Mouse (Mus musculus): ENCODE data around the gene Irx3. TPM values are rescaled to one million over a fixed set of nuclear protein-coding genes. Genes with fewer than 3 reads are reported as not detected.

Irx3 gene
- polyA plus RNA-seq, 1 experiment from 2014 or later, result 0.29 TPM

DNA sequence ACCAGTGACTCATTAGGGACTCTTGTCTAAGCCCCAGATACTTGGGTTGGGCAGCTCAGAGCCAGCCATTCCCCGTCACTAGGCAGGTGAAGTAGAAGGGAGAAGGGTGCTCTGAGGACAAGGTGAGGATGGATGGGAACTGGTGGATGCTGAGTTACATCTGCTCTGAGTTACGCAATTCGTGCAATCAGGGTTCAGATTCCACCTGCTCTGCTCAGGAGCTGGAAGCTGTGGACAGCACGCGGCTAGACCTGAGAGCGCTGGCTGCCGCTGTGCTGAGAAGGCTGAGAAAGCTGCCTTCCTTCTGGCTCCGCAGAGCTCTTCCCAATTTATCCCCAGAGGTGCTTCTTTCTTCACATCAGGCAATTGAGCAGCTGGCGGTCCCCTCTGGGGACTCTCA is 34.8 kb upstream of the Irx3 start:
- Histone ChIP-seq H3K9me3 (ENCODE audit: control insufficient read depth) (no peaks in the 10 kb centered on the region), H3K9ac (ENCODE audit: low read depth, low read length) (no peak overlapping the region), H3K27ac (ENCODE audit: low read depth, low read length) (no peak overlapping the region), H3K4me3 (ENCODE audit: low read depth, low read length) (no peak overlapping the region), H3K27me3 (replicated peaks; ENCODE audit: control insufficient read depth, insufficient read depth, low read length) (no peaks in the 10 kb centered on the region; the same call in 1 of the 2 replicates), H3K36me3 (ENCODE audit: control insufficient read depth, insufficient read depth) (no peaks in the 10 kb centered on the region), H3K4me2 (replicated peaks; ENCODE audit: low read depth) (peak overlapping the region; percentile 32; the same call in 1 of the 2 replicates), H3K4me1 (replicated peaks; ENCODE audit: control insufficient read depth, insufficient read depth, low read length) (no peaks in the 10 kb centered on the region)
- 27% methylated on average over 9 of the region's 9 CpGs for WGBS
- ATAC-seq, result peak; percentile 88
- TF ChIP-seq CTCF (IDR thresholded peaks at IDR 0.05; ENCODE audit: low read depth), result no peak

DNA sequence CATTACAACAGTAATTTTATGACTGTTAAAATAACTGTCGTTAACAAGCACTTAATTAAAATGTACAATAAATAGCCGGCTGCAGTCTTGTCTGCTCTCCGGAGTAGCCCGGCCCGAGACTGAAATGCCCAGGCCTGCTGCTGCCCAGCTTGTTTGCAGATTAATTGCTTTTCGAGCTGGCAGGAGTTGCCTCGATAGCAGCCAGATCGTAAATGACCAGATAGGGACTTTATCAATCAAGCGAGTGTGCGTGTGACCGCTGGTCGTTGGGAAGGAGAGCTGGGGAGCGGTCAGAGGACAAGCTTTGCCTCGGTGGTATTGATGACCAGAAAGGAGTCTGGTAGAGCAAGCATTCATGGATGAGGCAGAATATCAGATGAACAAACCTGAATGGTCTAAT is 25.8 kb upstream of the Irx3 start:
- H3K9ac ChIP-seq (ENCODE audit: low read depth, low read length), result no peak overlapping the region
- no peaks in the 10 kb centered on the region for H3K9me3 ChIP-seq (ENCODE audit: control insufficient read depth)
- WGBS, result 40% methylated on average over 14 of the region's 14 CpGs
- H3K27ac ChIP-seq (ENCODE audit: low read depth, low read length), result no peak overlapping the region
- no peak for TF ChIP-seq CTCF (IDR thresholded peaks at IDR 0.05; ENCODE audit: low read depth)
- H3K4me1 ChIP-seq (replicated peaks; ENCODE audit: control insufficient read depth, insufficient read depth, low read length), result no peaks in the 10 kb centered on the region
- no peak overlapping the region for H3K4me3 ChIP-seq (ENCODE audit: low read depth, low read length)
- H3K36me3 ChIP-seq (ENCODE audit: control insufficient read depth, insufficient read depth), result no peaks in the 10 kb centered on the region
- no peak overlapping the region for H3K4me2 ChIP-seq (replicated peaks; ENCODE audit: low read depth)
- no peak for ATAC-seq
- H3K27me3 ChIP-seq (replicated peaks; ENCODE audit: control insufficient read depth, insufficient read depth, low read length), result 0 out of 2 replicates have a peak, but pooled peaks cover 6% of the 10 kb centered on the region

- Histone ChIP-seq H3K4me3 (ENCODE audit: low read depth, low read length) (no peak overlapping the region), H3K36me3 (ENCODE audit: control insufficient read depth, insufficient read depth) (no peaks in the 10 kb centered on the region), H3K4me2 (replicated peaks; ENCODE audit: low read depth) (no peak overlapping the region), H3K4me1 (replicated peaks; ENCODE audit: control insufficient read depth, insufficient read depth, low read length) (no peaks in the 10 kb centered on the region), H3K9me3 (ENCODE audit: control insufficient read depth) (no peaks in the 10 kb centered on the region), H3K27ac (ENCODE audit: low read depth, low read length) (no peak overlapping the region), H3K9ac (ENCODE audit: low read depth, low read length) (no peak overlapping the region), H3K27me3 (replicated peaks; ENCODE audit: control insufficient read depth, insufficient read depth, low read length) (0 out of 2 replicates have a peak, but pooled peaks cover 6% of the 10 kb centered on the region)
- 86% methylated on average over 9 of the region's 9 CpGs for WGBS
- TF ChIP-seq CTCF (IDR thresholded peaks at IDR 0.05; ENCODE audit: low read depth), result no peak
- ATAC-seq, result no peak
Measured at GRCm38 (mm10) chr8:91827192-91827591, 25.3 kb upstream of the Irx3 start.

- 0 out of 2 replicates have a peak, but pooled peaks cover 6% of the 10 kb centered on the region for H3K27me3 ChIP-seq (replicated peaks; ENCODE audit: control insufficient read depth, insufficient read depth, low read length)
- no peak overlapping the region for H3K4me2 ChIP-seq (replicated peaks; ENCODE audit: low read depth)
- WGBS, result 84% methylated on average over 11 of the region's 11 CpGs
- no peak for TF ChIP-seq CTCF (IDR thresholded peaks at IDR 0.05; ENCODE audit: low read depth)
- H3K36me3 ChIP-seq (ENCODE audit: control insufficient read depth, insufficient read depth), result no peaks in the 10 kb centered on the region
- no peaks in the 10 kb centered on the region for H3K4me1 ChIP-seq (replicated peaks; ENCODE audit: control insufficient read depth, insufficient read depth, low read length)
- no peak overlapping the region for H3K9ac ChIP-seq (ENCODE audit: low read depth, low read length)
- H3K27ac ChIP-seq (ENCODE audit: low read depth, low read length), result no peak overlapping the region
- no peak for ATAC-seq
- no peaks in the 10 kb centered on the region for H3K9me3 ChIP-seq (ENCODE audit: control insufficient read depth)
- H3K4me3 ChIP-seq (ENCODE audit: low read depth, low read length), result no peak overlapping the region
Measured at GRCm38 (mm10) chr8:91823357-91823756, 21.5 kb upstream of the Irx3 start.

DNA sequence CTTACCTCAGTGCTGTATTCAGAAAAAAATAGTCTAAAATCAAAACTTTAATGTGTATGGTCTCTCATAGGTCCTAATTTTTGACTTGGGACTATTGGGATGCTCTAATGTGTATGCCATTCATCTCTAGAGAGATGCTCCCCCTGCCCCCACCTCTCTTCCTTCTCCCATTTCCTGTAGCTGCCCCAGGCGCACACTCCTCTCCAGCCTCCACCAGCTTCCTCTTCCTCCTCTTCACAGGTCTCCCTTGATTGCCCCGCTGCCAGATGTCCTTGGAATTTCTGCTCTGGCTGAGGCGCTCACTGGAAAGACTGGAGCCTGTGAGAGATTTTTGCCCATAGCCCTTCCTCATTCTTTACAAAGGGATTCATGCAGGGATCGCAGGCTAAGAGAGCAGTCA is 20.9 kb upstream of the Irx3 start:
- no peaks in the 10 kb centered on the region for H3K4me1 ChIP-seq (replicated peaks; ENCODE audit: control insufficient read depth, insufficient read depth, low read length)
- H3K4me2 ChIP-seq (replicated peaks; ENCODE audit: low read depth), result no peak overlapping the region
- no peak for ATAC-seq
- no peaks in the 10 kb centered on the region for H3K9me3 ChIP-seq (ENCODE audit: control insufficient read depth)
- H3K4me3 ChIP-seq (ENCODE audit: low read depth, low read length), result no peak overlapping the region
- 27% methylated on average over 4 of the region's 4 CpGs for WGBS
- no peaks in the 10 kb centered on the region for H3K36me3 ChIP-seq (ENCODE audit: control insufficient read depth, insufficient read depth)
- H3K9ac ChIP-seq (ENCODE audit: low read depth, low read length), result no peak overlapping the region
- H3K27me3 ChIP-seq (replicated peaks; ENCODE audit: control insufficient read depth, insufficient read depth, low read length), result 0 out of 2 replicates have a peak, but pooled peaks cover 6% of the 10 kb centered on the region
- TF ChIP-seq CTCF (IDR thresholded peaks at IDR 0.05; ENCODE audit: low read depth), result no peak
- no peak overlapping the region for H3K27ac ChIP-seq (ENCODE audit: low read depth, low read length)

GRCm38 (mm10) chr8:91821976-91822375 is 20.1 kb upstream of the Irx3 start:
- no peak overlapping the region for H3K9ac ChIP-seq (ENCODE audit: low read depth, low read length)
- no peaks in the 10 kb centered on the region for H3K4me1 ChIP-seq (replicated peaks; ENCODE audit: control insufficient read depth, insufficient read depth, low read length)
- H3K27me3 ChIP-seq (replicated peaks; ENCODE audit: control insufficient read depth, insufficient read depth, low read length), result 0 out of 2 replicates have a peak, but pooled peaks cover 7% of the 10 kb centered on the region
- no peak overlapping the region for H3K27ac ChIP-seq (ENCODE audit: low read depth, low read length)
- no peak for TF ChIP-seq CTCF (IDR thresholded peaks at IDR 0.05; ENCODE audit: low read depth)
- H3K36me3 ChIP-seq (ENCODE audit: control insufficient read depth, insufficient read depth), result no peaks in the 10 kb centered on the region
- H3K4me3 ChIP-seq (ENCODE audit: low read depth, low read length), result no peak overlapping the region
- no peaks in the 10 kb centered on the region for H3K9me3 ChIP-seq (ENCODE audit: control insufficient read depth)
- WGBS, result 41% methylated on average over 4 of the region's 4 CpGs
- no peak for ATAC-seq
- H3K4me2 ChIP-seq (replicated peaks; ENCODE audit: low read depth), result no peak overlapping the region

- H3K4me1 ChIP-seq (replicated peaks; ENCODE audit: control insufficient read depth, insufficient read depth, low read length), result no peaks in the 10 kb centered on the region
- H3K27ac ChIP-seq (ENCODE audit: low read depth, low read length), result no peak overlapping the region
- no peak overlapping the region for H3K4me3 ChIP-seq (ENCODE audit: low read depth, low read length)
- no peak overlapping the region for H3K9ac ChIP-seq (ENCODE audit: low read depth, low read length)
- no peaks in the 10 kb centered on the region for H3K9me3 ChIP-seq (ENCODE audit: control insufficient read depth)
- no peak overlapping the region for H3K4me2 ChIP-seq (replicated peaks; ENCODE audit: low read depth)
- H3K27me3 ChIP-seq (replicated peaks; ENCODE audit: control insufficient read depth, insufficient read depth, low read length), result 0 out of 2 replicates have a peak, but pooled peaks cover 2% of the 10 kb centered on the region
- WGBS, result 77% methylated on average over 4 of the region's 4 CpGs
- H3K36me3 ChIP-seq (ENCODE audit: control insufficient read depth, insufficient read depth), result no peaks in the 10 kb centered on the region
- no peak for ATAC-seq
- TF ChIP-seq CTCF (IDR thresholded peaks at IDR 0.05; ENCODE audit: low read depth), result no peak
Measured at GRCm38 (mm10) chr8:91819778-91820177, 17.9 kb upstream of the Irx3 start.
